Comparison of ENCODE assay signal across 8 mouse cellular contexts in the genomic region with DNA sequence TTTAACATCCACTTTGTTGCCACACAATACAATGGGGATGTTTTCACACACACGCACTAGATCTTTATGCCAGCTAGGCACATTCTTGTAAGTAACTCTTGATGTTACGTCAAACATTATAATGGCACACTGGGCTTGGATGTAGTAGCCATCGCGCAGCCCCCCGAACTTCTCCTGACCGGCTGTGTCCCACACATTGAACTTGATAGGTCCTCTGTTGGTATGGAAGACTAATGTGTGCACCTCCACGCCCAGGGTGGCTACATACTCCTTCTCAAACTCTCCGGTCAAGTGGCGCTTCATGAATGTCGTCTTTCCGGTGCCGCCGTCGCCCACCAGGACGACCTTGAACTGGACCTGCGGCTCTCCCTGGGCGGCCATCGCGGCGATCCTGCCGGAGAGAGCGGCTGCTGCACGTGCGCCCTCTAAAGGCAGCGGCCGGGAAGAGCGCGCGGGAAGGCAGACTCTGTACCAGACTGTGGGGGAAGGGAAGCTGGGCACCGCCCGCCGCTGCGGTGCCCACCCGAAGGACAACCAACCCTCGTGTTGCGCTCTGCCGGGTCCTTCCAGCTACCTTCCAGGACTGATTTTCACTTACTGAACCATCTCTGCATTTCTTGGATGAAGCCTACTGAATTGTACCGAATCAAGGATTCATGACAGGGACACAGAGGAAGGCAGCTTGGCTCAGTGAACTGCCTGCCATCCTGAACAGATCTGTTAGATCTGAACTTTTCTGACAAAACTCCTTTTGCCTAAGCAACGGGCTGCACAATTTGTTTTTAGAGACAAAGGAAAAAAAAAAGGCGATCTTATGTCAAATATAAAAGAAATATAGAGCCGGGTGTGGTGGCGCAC. TPM values are rescaled to one million over a fixed set of nuclear protein-coding genes. Genes with fewer than 3 reads are reported as not detected.
A peak's percentile ranks its signal among the peaks of the same experiment; 100 is the strongest.
DNase-seq lines count a peak whose midpoint lies in the region.

A gene (minus strand): TSS at position 402 of the 858 bp plus-strand sequence.

- H3K79me2 ChIP-seq in macrophage (ENCODE audit: inconsistent target): no peaks in the 10 kb centered on the region

- peak within 1 kb of the TSS; percentile 27 for H3K4me3 ChIP-seq in macrophage (ENCODE audit: inconsistent target)

- 23% methylated on average over 42 of the region's 42 CpGs for WGBS in macrophage (ENCODE audit: missing documents)

- no peaks in the 10 kb centered on the region for H3K36me3 ChIP-seq in macrophage (ENCODE audit: inconsistent target)

- H3K27ac ChIP-seq in macrophage: no peak within 1 kb of the TSS

- DNase-seq in adrenal gland, adult 2 months: peak; percentile 82
- peak; percentile 81 for DNase-seq in embryo, embryonic 10 days (ENCODE audit: low spot score)
- peak; percentile 78 for DNase-seq in gastrocnemius, postnatal 10 days
- DNase-seq in induced T-regulatory cell, adult 2 months (ENCODE audit: low read depth): peak; percentile 55
- DNase-seq in left cerebral cortex, adult 8-10 months (ENCODE audit: low spot score in 2 of 2): peak; percentile 40 to 63
- peak; percentile 23 for DNase-seq in retina, postnatal 7 days (ENCODE audit: low read depth, low spot score)
- peak; percentile 46 for DNase-seq in urinary bladder, adult 2 months (ENCODE audit: low spot score)

RNA-seq across cellular contexts. Expression of the gene that starts here (rescaled TPM):
- total RNA-seq in adrenal gland, adult 2 months (2021): 1 to 10 TPM in 1 of 2 experiments, under 1 TPM in 1; 0.86 to 2.9 TPM
- polyA plus RNA-seq in adrenal gland, adult 2 months (2012; rRNA removed): 0.15 and 0.33 TPM in 2 replicates
- 1 to 10 TPM; 2.4 to 2.6 TPM for total RNA-seq in gastrocnemius, postnatal 10 days (2021)
- total RNA-seq in left cerebral cortex, adult 8-10 months (2022): under 1 TPM in 3 of 4 experiments, not detected in 1; 0.34 to 0.51 (median 0.36) TPM
- 1 to 10 TPM in 2 of 26 experiments, under 1 TPM in 1, not detected in 23; 0.98 to 1.5 (median 1.1) TPM for total RNA-seq in macrophage (2018; cell fraction: chromatin; rRNA removed)
- under 1 TPM in 23 of 26 experiments, not detected in 3; 0.10 to 0.69 (median 0.36) TPM for total RNA-seq in macrophage (2018; cell fraction: cytosol; rRNA removed)
- 1 to 10 TPM in 4 of 26 experiments, under 1 TPM in 4, not detected in 18; 0.56 to 2.1 (median 1.1) TPM for total RNA-seq in macrophage (2018; cell fraction: nucleus; rRNA removed)
- polyA plus RNA-seq in macrophage (2018): 0.32 to 1.4 TPM (median 0.40 TPM) in 3 replicates
- polyA plus RNA-seq in urinary bladder, adult 2 months (2012; rRNA removed): 0.43 and 0.59 TPM in 2 replicates

Comparison
In these comparisons a context has a peak if more than half of its experiments do, and no peak if none do; other contexts are left out.
1. Peak in DNase-seq in left cerebral cortex, adult 8-10 months; RNA of the gene not detected or under 1 TPM.
2. Peak in DNase-seq in urinary bladder, adult 2 months; RNA of the gene not detected or under 1 TPM.
3. DNase-seq: peak in every context shown above with its lines; median percentile 82 in adrenal gland, adult 2 months; 81 in embryo, embryonic 10 days; 78 in gastrocnemius, postnatal 10 days; 55 in induced T-regulatory cell, adult 2 months; 52 in left cerebral cortex, adult 8-10 months; 46 in urinary bladder, adult 2 months; 23 in retina, postnatal 7 days.